Mouse (Mus musculus): ENCODE results near the gene Thbs2. TPM values are rescaled to one million over a fixed set of nuclear protein-coding genes. Genes with fewer than 3 reads are reported as not detected.

Gene Thbs2
- total RNA-seq, 1 experiment, result 4.5 TPM

GRCm38 (mm10) chr17:14643996-14644395, 50.0 kb downstream of the Thbs2 start:
- TF ChIP-seq ZNF384 (IDR thresholded peaks at IDR 0.05; ENCODE audit: low read depth, low read length) (no peak), HCFC1 (IDR thresholded peaks at IDR 0.05; ENCODE audit: borderline replicate concordance, insufficient read depth, low read length) (no peak), MAFK (IDR thresholded peaks at IDR 0.05; ENCODE audit: insufficient read depth, low read depth, low read length) (no peak)
- Histone ChIP-seq H3K27ac (ENCODE audit: insufficient read depth, low read depth, low read length, poor library complexity, severe bottlenecking) (no peak overlapping the region), H3K9ac (ENCODE audit: insufficient read depth, low read depth, low read length, poor library complexity, severe bottlenecking) (no peak overlapping the region), H3K36me3 (ENCODE audit: control insufficient read depth, insufficient read depth, low read length, poor library complexity, severe bottlenecking) (no peaks in the 10 kb centered on the region), H3K4me1 (ENCODE audit: control insufficient read depth in 2 of 2, insufficient read depth in 2 of 2, low read length in 2 of 2, poor library complexity in 1 of 2) (no peaks in the 10 kb centered on the region), H3K9me3 (ENCODE audit: control insufficient read depth, insufficient read depth, low read depth, low read length) (no peaks in the 10 kb centered on the region), H3K4me3 (ENCODE audit: insufficient read depth in 1 of 2, low read depth in 1 of 2, low read length in 2 of 2, poor library complexity in 1 of 2, severe bottlenecking in 1 of 2) (no peak overlapping the region)
- in situ Hi-C loops (cut with MboI; ENCODE audit: low sequenced_read_pairs in 2 of 2, unreplicated experiment in 2 of 2), result no loop called here
- no peak for DNase-seq (ENCODE audit: low read depth, low spot score)

- in situ Hi-C loops (cut with MboI; ENCODE audit: low sequenced_read_pairs in 2 of 2, unreplicated experiment in 2 of 2), result no loop called here
- no peak for TF ChIP-seq MAFK (IDR thresholded peaks at IDR 0.05; ENCODE audit: insufficient read depth, low read depth, low read length)
- no peak for TF ChIP-seq CHD2 (IDR thresholded peaks at IDR 0.05; ENCODE audit: low read depth, low read length)
- no peak for TF ChIP-seq ZC3H11A (IDR thresholded peaks at IDR 0.05; ENCODE audit: borderline replicate concordance, low read depth, low read length)
- TF ChIP-seq HCFC1 (IDR thresholded peaks at IDR 0.05; ENCODE audit: borderline replicate concordance, insufficient read depth, low read length), result no peak
- TF ChIP-seq ZNF384 (IDR thresholded peaks at IDR 0.05; ENCODE audit: low read depth, low read length), result no peak
Measured at GRCm38 (mm10) chr17:14640351-14641115, 53.5 kb downstream of the Thbs2 start.

GRCm38 (mm10) chr17:14635546-14636323, 58.3 kb downstream of the Thbs2 start:
- no peak for DNase-seq (ENCODE audit: low read depth, low spot score)
- H3K4me3 ChIP-seq (ENCODE audit: insufficient read depth in 1 of 2, low read depth in 1 of 2, low read length in 2 of 2, poor library complexity in 1 of 2, severe bottlenecking in 1 of 2), result no peak overlapping the region
- H3K27ac ChIP-seq (ENCODE audit: insufficient read depth, low read depth, low read length, poor library complexity, severe bottlenecking), result no peak overlapping the region
- no peaks in the 10 kb centered on the region for H3K9me3 ChIP-seq (ENCODE audit: control insufficient read depth, insufficient read depth, low read depth, low read length)
- TF ChIP-seq CHD2 (IDR thresholded peaks at IDR 0.05; ENCODE audit: low read depth, low read length) (no peak), MAFK (IDR thresholded peaks at IDR 0.05; ENCODE audit: insufficient read depth, low read depth, low read length) (no peak), ZNF384 (IDR thresholded peaks at IDR 0.05; ENCODE audit: low read depth, low read length) (no peak), ZC3H11A (IDR thresholded peaks at IDR 0.05; ENCODE audit: borderline replicate concordance, low read depth, low read length) (no peak), HCFC1 (IDR thresholded peaks at IDR 0.05; ENCODE audit: borderline replicate concordance, insufficient read depth, low read length) (no peak)
- H3K36me3 ChIP-seq (ENCODE audit: control insufficient read depth, insufficient read depth, low read length, poor library complexity, severe bottlenecking), result no peaks in the 10 kb centered on the region
- H3K4me1 ChIP-seq (ENCODE audit: control insufficient read depth in 2 of 2, insufficient read depth in 2 of 2, low read length in 2 of 2, poor library complexity in 1 of 2), result no peaks in the 10 kb centered on the region
- no peak overlapping the region for H3K9ac ChIP-seq (ENCODE audit: insufficient read depth, low read depth, low read length, poor library complexity, severe bottlenecking)
- in situ Hi-C loops (cut with MboI; ENCODE audit: low sequenced_read_pairs in 2 of 2, unreplicated experiment in 2 of 2), result no loop called here

More at GRCm38 (mm10) chr17:14640351-14641115, 53.5 kb downstream of the Thbs2 start:
- H3K4me1 ChIP-seq (ENCODE audit: control insufficient read depth in 2 of 2, insufficient read depth in 2 of 2, low read length in 2 of 2, poor library complexity in 1 of 2), result no peaks in the 10 kb centered on the region
- no peak for DNase-seq (ENCODE audit: low read depth, low spot score)
- no peaks in the 10 kb centered on the region for H3K9me3 ChIP-seq (ENCODE audit: control insufficient read depth, insufficient read depth, low read depth, low read length)
- H3K9ac ChIP-seq (ENCODE audit: insufficient read depth, low read depth, low read length, poor library complexity, severe bottlenecking), result no peak overlapping the region
- H3K27ac ChIP-seq (ENCODE audit: insufficient read depth, low read depth, low read length, poor library complexity, severe bottlenecking), result no peak overlapping the region
- no peak overlapping the region for H3K4me3 ChIP-seq (ENCODE audit: insufficient read depth in 1 of 2, low read depth in 1 of 2, low read length in 2 of 2, poor library complexity in 1 of 2, severe bottlenecking in 1 of 2)
- H3K36me3 ChIP-seq (ENCODE audit: control insufficient read depth, insufficient read depth, low read length, poor library complexity, severe bottlenecking), result no peaks in the 10 kb centered on the region

- Histone ChIP-seq H3K27ac (ENCODE audit: insufficient read depth, low read depth, low read length, poor library complexity, severe bottlenecking) (no peak overlapping the region), H3K9ac (ENCODE audit: insufficient read depth, low read depth, low read length, poor library complexity, severe bottlenecking) (no peak overlapping the region), H3K4me3 (ENCODE audit: insufficient read depth in 1 of 2, low read depth in 1 of 2, low read length in 2 of 2, poor library complexity in 1 of 2, severe bottlenecking in 1 of 2) (no peak overlapping the region), H3K36me3 (ENCODE audit: control insufficient read depth, insufficient read depth, low read length, poor library complexity, severe bottlenecking) (no peaks in the 10 kb centered on the region), H3K4me1 (ENCODE audit: control insufficient read depth in 2 of 2, insufficient read depth in 2 of 2, low read length in 2 of 2, poor library complexity in 1 of 2) (no peaks in the 10 kb centered on the region; a peak in 1 of 4 replicates), H3K9me3 (ENCODE audit: control insufficient read depth, insufficient read depth, low read depth, low read length) (no peaks in the 10 kb centered on the region)
- no peak for TF ChIP-seq CHD2 (IDR thresholded peaks at IDR 0.05; ENCODE audit: low read depth, low read length)
- TF ChIP-seq HCFC1 (IDR thresholded peaks at IDR 0.05; ENCODE audit: borderline replicate concordance, insufficient read depth, low read length), result no peak
- no peak for TF ChIP-seq ZNF384 (IDR thresholded peaks at IDR 0.05; ENCODE audit: low read depth, low read length)
- no peak for TF ChIP-seq MAFK (IDR thresholded peaks at IDR 0.05; ENCODE audit: insufficient read depth, low read depth, low read length)
- TF ChIP-seq ZC3H11A (IDR thresholded peaks at IDR 0.05; ENCODE audit: borderline replicate concordance, low read depth, low read length), result no peak
- DNase-seq (ENCODE audit: low read depth, low spot score), result no peak
- in situ Hi-C loops (cut with MboI; ENCODE audit: low sequenced_read_pairs in 2 of 2, unreplicated experiment in 2 of 2), result no loop called here
Measured at GRCm38 (mm10) chr17:14628901-14629300, 65.1 kb downstream of the Thbs2 start.
